Mouse (Mus musculus): Measurements from ENCODE around the gene Pappa2. TPM values are rescaled to one million over a fixed set of nuclear protein-coding genes. Genes with fewer than 3 reads are reported as not detected.
A peak's percentile ranks its signal among the peaks of the same experiment; 100 is the strongest.

The Pappa2 gene
- polyA plus RNA-seq, 1 experiment = 0.28 TPM

GRCm38 (mm10) chr1:158853936-158854882 lies 126.1 kb downstream of the Pappa2 start:
- no peak overlapping the region for H3K27ac ChIP-seq (ENCODE audit: control insufficient read depth, insufficient read depth, low read depth, low read length)
- no peak overlapping the region for H3K4me3 ChIP-seq (ENCODE audit: control insufficient read depth, low read depth, low read length)
- H3K4me1 ChIP-seq (ENCODE audit: control insufficient read depth, insufficient read depth, low read length) = no peaks in the 10 kb centered on the region
- TF ChIP-seq POLR2A (IDR thresholded peaks at IDR 0.05; ENCODE audit: control insufficient read depth, low read depth, low read length) (no peak), CTCF (IDR thresholded peaks at IDR 0.05; ENCODE audit: control insufficient read depth, insufficient read depth, insufficient replicate concordance, low read depth, low read length) (no peak)
- H3K27me3 ChIP-seq (ENCODE audit: control insufficient read depth, insufficient read depth, low read length) = no peaks in the 10 kb centered on the region
- H3K36me3 ChIP-seq (ENCODE audit: control insufficient read depth, insufficient read depth, low read length) = no peaks in the 10 kb centered on the region

DNA sequence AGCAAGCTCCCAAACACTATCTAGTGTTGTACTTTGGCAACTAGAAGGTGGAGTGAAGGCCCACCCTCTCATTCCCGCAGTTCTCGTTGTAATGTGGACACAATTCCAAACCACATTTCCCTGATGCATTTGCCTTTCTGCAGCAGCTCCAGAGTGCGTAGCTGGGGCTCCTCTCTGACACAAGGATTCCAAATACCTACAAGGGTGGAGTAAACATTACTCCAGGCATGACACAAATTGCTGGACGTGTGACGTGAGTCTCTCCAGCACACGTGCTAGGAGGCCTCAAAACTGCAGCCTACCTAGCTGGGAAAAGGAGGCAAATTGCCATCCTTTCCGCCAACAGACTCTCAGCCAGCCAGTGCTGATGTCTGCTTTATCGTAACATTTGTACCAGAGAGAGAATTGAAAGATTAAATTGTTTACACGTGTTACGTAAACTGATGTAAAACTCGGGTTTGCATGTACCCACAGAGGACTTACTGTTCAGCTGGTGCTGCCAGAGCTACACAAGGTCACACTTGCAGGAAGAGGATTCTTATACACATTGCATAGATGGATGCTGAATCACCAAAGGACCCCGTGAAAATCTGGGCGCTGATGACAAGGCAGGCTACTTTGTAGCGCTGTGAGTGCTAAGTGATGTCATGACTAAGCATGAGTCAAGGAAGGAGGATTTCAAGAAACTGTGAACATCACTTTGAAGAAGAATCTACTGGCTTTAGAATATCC lies 127.3 kb downstream of the Pappa2 start:
- no peaks in the 10 kb centered on the region for H3K27me3 ChIP-seq (ENCODE audit: control insufficient read depth, insufficient read depth, low read length)
- H3K27ac ChIP-seq (ENCODE audit: control insufficient read depth, insufficient read depth, low read depth, low read length) = no peak overlapping the region
- H3K36me3 ChIP-seq (ENCODE audit: control insufficient read depth, insufficient read depth, low read length) = no peaks in the 10 kb centered on the region
- H3K4me3 ChIP-seq (ENCODE audit: control insufficient read depth, low read depth, low read length) = no peak overlapping the region
- TF ChIP-seq POLR2A (IDR thresholded peaks at IDR 0.05; ENCODE audit: control insufficient read depth, low read depth, low read length) (no peak), CTCF (IDR thresholded peaks at IDR 0.05; ENCODE audit: control insufficient read depth, insufficient read depth, insufficient replicate concordance, low read depth, low read length) (no peak)
- H3K4me1 ChIP-seq (ENCODE audit: control insufficient read depth, insufficient read depth, low read length) = no peaks in the 10 kb centered on the region

GRCm38 (mm10) chr1:158850459-158850858 lies 129.8 kb downstream of the Pappa2 start:
- Histone ChIP-seq H3K27me3 (ENCODE audit: control insufficient read depth, insufficient read depth, low read length) (no peaks in the 10 kb centered on the region), H3K27ac (ENCODE audit: control insufficient read depth, insufficient read depth, low read depth, low read length) (no peak overlapping the region), H3K4me3 (ENCODE audit: control insufficient read depth, low read depth, low read length) (no peak overlapping the region), H3K36me3 (ENCODE audit: control insufficient read depth, insufficient read depth, low read length) (no peaks in the 10 kb centered on the region), H3K4me1 (ENCODE audit: control insufficient read depth, insufficient read depth, low read length) (no peaks in the 10 kb centered on the region)
- TF ChIP-seq CTCF (IDR thresholded peaks at IDR 0.05; ENCODE audit: control insufficient read depth, insufficient read depth, insufficient replicate concordance, low read depth, low read length) (no peak), POLR2A (IDR thresholded peaks at IDR 0.05; ENCODE audit: control insufficient read depth, low read depth, low read length) (no peak)

- peak overlapping the region; percentile 44 for H3K4me3 ChIP-seq (ENCODE audit: control insufficient read depth, low read depth, low read length)
- peaks cover 3% of the 10 kb centered on the region; the same call in 1 of the 2 replicates for H3K4me1 ChIP-seq (ENCODE audit: control insufficient read depth, insufficient read depth, low read length)
- TF ChIP-seq POLR2A (IDR thresholded peaks at IDR 0.05; ENCODE audit: control insufficient read depth, low read depth, low read length) (no peak), CTCF (IDR thresholded peaks at IDR 0.05; ENCODE audit: control insufficient read depth, insufficient read depth, insufficient replicate concordance, low read depth, low read length) (0 out of 2 replicates have a peak, but pooled peaks have one; percentile 2)
- no peaks in the 10 kb centered on the region for H3K36me3 ChIP-seq (ENCODE audit: control insufficient read depth, insufficient read depth, low read length)
- H3K27ac ChIP-seq (ENCODE audit: control insufficient read depth, insufficient read depth, low read depth, low read length) = no peak overlapping the region
- H3K27me3 ChIP-seq (ENCODE audit: control insufficient read depth, insufficient read depth, low read length) = no peaks in the 10 kb centered on the region
These were observed 135.7 kb downstream of the Pappa2 start for GRCm38 (mm10) chr1:158844604-158845003.

- Histone ChIP-seq H3K4me1 (ENCODE audit: control insufficient read depth, insufficient read depth, low read length) (no peaks in the 10 kb centered on the region), H3K27ac (ENCODE audit: control insufficient read depth, insufficient read depth, low read depth, low read length) (no peak overlapping the region), H3K4me3 (ENCODE audit: control insufficient read depth, low read depth, low read length) (no peak overlapping the region), H3K36me3 (ENCODE audit: control insufficient read depth, insufficient read depth, low read length) (no peaks in the 10 kb centered on the region), H3K27me3 (ENCODE audit: control insufficient read depth, insufficient read depth, low read length) (no peaks in the 10 kb centered on the region)
- TF ChIP-seq CTCF (IDR thresholded peaks at IDR 0.05; ENCODE audit: control insufficient read depth, insufficient read depth, insufficient replicate concordance, low read depth, low read length) (no peak), POLR2A (IDR thresholded peaks at IDR 0.05; ENCODE audit: control insufficient read depth, low read depth, low read length) (no peak)
These were observed 143.1 kb downstream of the Pappa2 start for GRCm38 (mm10) chr1:158837151-158837550.

- no peak overlapping the region for H3K27ac ChIP-seq (ENCODE audit: control insufficient read depth, insufficient read depth, low read depth, low read length)
- TF ChIP-seq CTCF (IDR thresholded peaks at IDR 0.05; ENCODE audit: control insufficient read depth, insufficient read depth, insufficient replicate concordance, low read depth, low read length) (no peak), POLR2A (IDR thresholded peaks at IDR 0.05; ENCODE audit: control insufficient read depth, low read depth, low read length) (no peak)
- H3K27me3 ChIP-seq (ENCODE audit: control insufficient read depth, insufficient read depth, low read length) = no peaks in the 10 kb centered on the region
- H3K4me3 ChIP-seq (ENCODE audit: control insufficient read depth, low read depth, low read length) = no peak overlapping the region
- no peaks in the 10 kb centered on the region for H3K36me3 ChIP-seq (ENCODE audit: control insufficient read depth, insufficient read depth, low read length)
- H3K4me1 ChIP-seq (ENCODE audit: control insufficient read depth, insufficient read depth, low read length) = no peaks in the 10 kb centered on the region
These were observed 150.1 kb downstream of the Pappa2 start for GRCm38 (mm10) chr1:158830152-158830551.

DNA sequence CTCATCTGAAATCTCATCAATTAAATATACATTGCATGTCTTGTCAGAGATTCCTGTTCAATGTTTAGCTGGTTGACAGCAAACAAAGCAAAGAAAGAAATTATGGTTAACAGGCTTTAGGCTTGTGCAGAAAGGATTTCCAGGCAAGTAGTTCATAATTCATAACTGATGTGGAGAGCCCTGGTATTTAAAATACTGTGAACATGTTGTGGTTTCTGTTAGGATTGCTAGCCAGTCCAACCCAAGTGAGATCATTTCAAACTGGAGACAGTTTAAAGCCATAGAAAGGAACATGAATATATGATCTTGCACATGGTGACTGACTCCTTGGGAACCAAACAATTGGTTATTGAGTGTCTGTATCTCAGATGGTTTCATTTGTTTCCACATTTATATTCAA lies 152.4 kb downstream of the Pappa2 start:
- no peaks in the 10 kb centered on the region for H3K4me1 ChIP-seq (ENCODE audit: control insufficient read depth, insufficient read depth, low read length)
- no peak overlapping the region for H3K4me3 ChIP-seq (ENCODE audit: control insufficient read depth, low read depth, low read length)
- no peaks in the 10 kb centered on the region for H3K27me3 ChIP-seq (ENCODE audit: control insufficient read depth, insufficient read depth, low read length)
- TF ChIP-seq POLR2A (IDR thresholded peaks at IDR 0.05; ENCODE audit: control insufficient read depth, low read depth, low read length) (no peak), CTCF (IDR thresholded peaks at IDR 0.05; ENCODE audit: control insufficient read depth, insufficient read depth, insufficient replicate concordance, low read depth, low read length) (no peak)
- H3K36me3 ChIP-seq (ENCODE audit: control insufficient read depth, insufficient read depth, low read length) = no peaks in the 10 kb centered on the region
- no peak overlapping the region for H3K27ac ChIP-seq (ENCODE audit: control insufficient read depth, insufficient read depth, low read depth, low read length)

Data from testis, adult 2 months (tissue).